Mouse (Mus musculus) heart, embryonic 12.5 days (tissue): ENCODE data around the gene Fam209. TPM values are rescaled to one million over a fixed set of nuclear protein-coding genes. Genes with fewer than 3 reads are reported as not detected.

ENCODE experiments used
- ATAC-seq: fragments of 200-750 bp; cut with Nextera tagmentation; 2 replicates; pipeline ENCODE4 v1.8.0; 2017; ENCODE audit warnings: moderate TSS enrichment, moderate library complexity; ENCODE audit not compliant: insufficient number of reproducible peaks, low FRiP score
- H3K27ac ChIP-seq: fragments of 300-500 bp; sonication (generic); 2 replicates; pipeline ENCODE4 v1.5.1; 2016; ENCODE audit warnings: mild to moderate bottlenecking, moderate library complexity; ENCODE audit not compliant: poor library complexity, severe bottlenecking
- H3K27me3 ChIP-seq: fragments of 300-500 bp; sonication (generic); replicated peaks from 2 replicates; pipeline ENCODE4 v1.6.1; 2016; ENCODE audit warnings: mild to moderate bottlenecking, moderate library complexity
- H3K36me3 ChIP-seq: fragments of 300-500 bp; sonication (generic); 2 replicates; pipeline ENCODE4 v1.6.1; 2016; ENCODE audit warnings: mild to moderate bottlenecking, moderate library complexity
- H3K4me1 ChIP-seq: fragments of 300-500 bp; sonication (generic); replicated peaks from 2 replicates; pipeline ENCODE4 v1.6.1; 2016; ENCODE audit warnings: mild to moderate bottlenecking
- H3K4me2 ChIP-seq: fragments of 300-500 bp; sonication (generic); 2 replicates; pipeline ENCODE4 v1.6.1; 2016; ENCODE audit warnings: mild to moderate bottlenecking, moderate library complexity
- H3K4me3 ChIP-seq: fragments of 300-500 bp; sonication (generic); 2 replicates; pipeline ENCODE4 v1.5.1; 2016; ENCODE audit warnings: mild to moderate bottlenecking
- H3K9ac ChIP-seq: fragments of 300-500 bp; sonication (generic); 2 replicates; pipeline ENCODE4 v1.6.1; 2016; ENCODE audit warnings: mild to moderate bottlenecking, moderate library complexity
- H3K9me3 ChIP-seq: fragments of 300-500 bp; sonication (generic); replicated peaks from 2 replicates; pipeline ENCODE4 v1.6.1; 2016; ENCODE audit warnings: mild to moderate bottlenecking, moderate library complexity
- WGBS: fragments of 180-500 bp; shearing (Covaris S2); methylation state at CpG from one replicate; pipeline ENCODE4 v1.1.7; 2016; 5-methylcytosine and 5-hydroxymethylcytosine counted together
- polyA plus RNA-seq: library from polyadenylated mRNA; unstranded; fragments of >200 nt; fragmentation: Nextera tagmentation; extraction: Ambion mirVana; gene quantifications from 2 replicates; pipeline ENCODE4 v1.2.1, GENCODE M21; 2016

Gene Fam209
- polyA plus RNA-seq, 1 experiment from 2014 or later = 0.26 TPM

- H3K9me3 ChIP-seq = no peaks in the 10 kb centered on the region
- H3K9ac ChIP-seq = no peak overlapping the region
- no peak for ATAC-seq
- H3K36me3 ChIP-seq = no peaks in the 10 kb centered on the region
- 55% methylated on average over 14 of the region's 14 CpGs for WGBS
- 0 out of 2 replicates have a peak, but pooled peaks cover 3% of the 10 kb centered on the region for H3K27me3 ChIP-seq
- 0 out of 2 replicates have a peak, but pooled peaks cover 4% of the 10 kb centered on the region for H3K4me1 ChIP-seq
- no peak overlapping the region for H3K4me2 ChIP-seq
- H3K4me3 ChIP-seq = no peak overlapping the region
- H3K27ac ChIP-seq = no peak overlapping the region
These were observed 29.8 kb downstream of the Fam209 start for GRCm38 (mm10) chr2:172502168-172502567.

DNA sequence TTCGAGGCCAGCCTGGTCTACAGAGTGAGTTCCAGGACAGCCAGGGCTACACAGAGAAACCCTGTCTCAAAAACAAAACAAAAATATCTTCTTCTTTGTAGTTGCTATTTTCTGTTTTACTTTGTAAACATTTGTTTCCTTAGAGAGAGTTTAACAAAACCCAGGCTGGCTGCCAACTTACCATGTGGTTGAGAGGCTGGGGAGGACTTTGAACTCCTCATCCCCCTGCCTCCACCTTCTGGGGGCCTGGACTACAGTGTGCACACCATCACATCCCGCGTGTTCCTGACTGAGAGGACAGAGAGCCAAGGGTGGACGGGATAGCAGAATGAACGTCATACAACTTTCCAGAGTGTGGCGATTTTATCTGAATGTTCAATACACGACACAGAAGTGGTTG is 33.8 kb downstream of the Fam209 start:
- no peaks in the 10 kb centered on the region for H3K9me3 ChIP-seq
- H3K4me3 ChIP-seq = no peak overlapping the region
- no peaks in the 10 kb centered on the region for H3K36me3 ChIP-seq
- H3K4me2 ChIP-seq = no peak overlapping the region
- no peak for ATAC-seq
- H3K9ac ChIP-seq = no peak overlapping the region
- no peak overlapping the region for H3K27ac ChIP-seq
- H3K4me1 ChIP-seq = no peaks in the 10 kb centered on the region
- 84% methylated on average over 7 of the region's 7 CpGs for WGBS
- 0 out of 2 replicates have a peak, but pooled peaks cover 3% of the 10 kb centered on the region for H3K27me3 ChIP-seq

GRCm38 (mm10) chr2:172510056-172510712 is 37.9 kb downstream of the Fam209 start:
- 78% methylated on average over 15 of the region's 15 CpGs for WGBS
- no peak for ATAC-seq
- Histone ChIP-seq H3K27me3 (0 out of 2 replicates have a peak, but pooled peaks cover 2% of the 10 kb centered on the region), H3K4me1 (no peaks in the 10 kb centered on the region), H3K4me2 (no peak overlapping the region), H3K27ac (no peak overlapping the region), H3K9ac (no peak overlapping the region), H3K36me3 (no peaks in the 10 kb centered on the region), H3K4me3 (no peak overlapping the region), H3K9me3 (0 out of 2 replicates have a peak, but pooled peaks cover 7% of the 10 kb centered on the region)

- no peaks in the 10 kb centered on the region for H3K4me1 ChIP-seq
- no peak for ATAC-seq
- no peaks in the 10 kb centered on the region for H3K36me3 ChIP-seq
- WGBS = 44% methylated on average over 3 of the region's 3 CpGs
- no peak overlapping the region for H3K27ac ChIP-seq
- no peak overlapping the region for H3K4me2 ChIP-seq
- H3K27me3 ChIP-seq = peaks cover 7% of the 10 kb centered on the region; the same call in 1 of the 2 replicates
- H3K9me3 ChIP-seq = 0 out of 2 replicates have a peak, but pooled peaks cover 7% of the 10 kb centered on the region
- no peak overlapping the region for H3K4me3 ChIP-seq
- H3K9ac ChIP-seq = no peak overlapping the region
These were observed 38.6 kb downstream of the Fam209 start for GRCm38 (mm10) chr2:172510899-172511298.

DNA sequence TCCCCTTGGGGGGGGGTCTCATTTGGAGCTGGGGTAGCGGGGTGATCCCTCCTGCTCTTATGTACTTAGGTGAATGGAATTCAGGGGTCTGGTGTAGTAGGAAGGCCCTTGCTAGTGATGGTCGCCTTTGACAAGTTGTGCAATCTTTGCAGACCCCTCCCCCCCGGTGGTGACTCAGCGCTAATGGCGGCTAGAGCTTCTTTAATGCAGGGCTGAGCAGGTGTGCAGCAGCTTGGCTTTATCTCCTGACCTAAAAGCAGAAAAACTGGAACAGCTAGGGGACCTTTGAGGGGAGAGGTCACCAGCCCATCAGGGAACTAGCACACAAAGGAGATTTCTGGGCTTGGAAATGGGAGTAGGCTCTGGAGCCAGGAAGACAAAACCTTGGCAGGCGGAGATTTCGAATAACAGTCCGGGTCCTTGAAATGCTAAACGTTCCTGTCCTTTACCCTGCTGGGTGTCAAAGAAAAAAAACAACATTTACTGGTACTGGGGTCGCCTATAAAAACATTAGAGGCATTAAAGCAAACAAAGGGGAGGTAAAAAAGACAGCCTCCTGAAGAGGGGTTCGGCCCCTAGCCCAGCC is 44.2 kb downstream of the Fam209 start:
- H3K4me2 ChIP-seq = no peak overlapping the region
- 31% methylated on average over 11 of the region's 11 CpGs for WGBS
- H3K9ac ChIP-seq = no peak overlapping the region
- 0 out of 2 replicates have a peak, but pooled peaks cover 7% of the 10 kb centered on the region for H3K9me3 ChIP-seq
- no peaks in the 10 kb centered on the region for H3K36me3 ChIP-seq
- 0 out of 2 replicates have a peak, but pooled peaks cover 6% of the 10 kb centered on the region for H3K4me1 ChIP-seq
- ATAC-seq = no peak
- no peak overlapping the region for H3K4me3 ChIP-seq
- H3K27me3 ChIP-seq = peaks cover 11% of the 10 kb centered on the region; the same call in 1 of the 2 replicates
- H3K27ac ChIP-seq = no peak overlapping the region

DNA sequence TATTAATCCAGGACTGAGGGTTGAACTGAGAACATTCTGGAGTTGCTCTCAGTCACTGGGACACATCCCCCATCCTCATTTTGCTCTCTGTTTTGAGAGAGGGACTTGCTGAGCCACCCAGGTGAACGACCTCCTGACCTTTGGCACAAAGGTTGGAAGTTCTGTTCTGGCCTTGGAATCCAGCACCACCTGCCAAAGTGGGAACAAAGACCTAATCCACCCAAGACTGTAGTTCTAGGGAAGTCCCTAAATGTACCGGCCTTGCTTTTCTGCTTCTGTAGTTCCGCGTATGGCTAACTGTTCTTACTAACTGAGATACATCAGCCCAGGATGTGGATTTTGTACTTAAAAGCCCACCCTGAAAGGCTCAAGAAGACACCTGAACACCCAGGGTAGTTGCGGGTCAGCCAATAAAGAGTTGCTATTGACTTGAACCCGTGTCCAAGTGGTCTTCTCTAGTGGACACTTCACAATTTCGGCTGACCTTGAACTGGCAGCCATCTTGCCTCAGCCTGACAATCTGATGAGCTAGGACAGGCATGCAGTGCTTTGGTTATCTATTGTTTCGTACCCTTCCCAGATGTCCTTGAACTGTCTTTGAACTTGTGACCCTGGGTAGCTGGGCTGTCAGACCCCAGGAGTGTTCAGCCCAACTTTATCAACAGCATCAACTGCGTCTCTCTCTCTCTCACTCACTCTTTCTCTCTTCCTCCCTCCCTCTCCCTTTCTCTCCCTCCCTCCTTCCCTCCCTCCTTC is 48.5 kb downstream of the Fam209 start:
- ATAC-seq = no peak
- no peak overlapping the region for H3K4me3 ChIP-seq
- H3K9me3 ChIP-seq = no peaks in the 10 kb centered on the region
- H3K4me1 ChIP-seq = 0 out of 2 replicates have a peak, but pooled peaks cover 6% of the 10 kb centered on the region
- WGBS = 77% methylated on average over 9 of the region's 9 CpGs
- no peak overlapping the region for H3K9ac ChIP-seq
- H3K4me2 ChIP-seq = no peak overlapping the region
- no peak overlapping the region for H3K27ac ChIP-seq
- no peaks in the 10 kb centered on the region for H3K36me3 ChIP-seq
- H3K27me3 ChIP-seq = peaks cover 4% of the 10 kb centered on the region; the same call in 1 of the 2 replicates

DNA sequence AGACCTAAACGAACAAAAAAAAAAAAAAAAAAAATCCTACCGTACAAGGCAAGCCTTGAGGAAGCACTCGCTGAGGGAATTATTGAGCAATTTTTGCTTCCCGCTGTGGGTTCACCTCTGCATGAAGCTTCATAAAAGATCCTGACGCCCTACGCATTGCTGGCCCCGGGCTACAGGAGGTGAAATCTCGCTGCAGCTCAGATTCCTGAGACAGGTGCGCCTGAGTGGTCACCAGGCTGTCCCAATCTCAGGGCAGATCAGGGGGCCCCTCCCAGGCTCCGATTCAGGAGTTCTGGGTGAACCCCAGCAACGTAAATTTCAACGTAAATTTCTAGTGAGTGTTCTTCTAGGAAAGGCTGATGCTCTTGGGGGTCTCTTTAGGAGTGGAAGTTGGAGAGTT is 50.2 kb downstream of the Fam209 start:
- Histone ChIP-seq H3K4me2 (no peak overlapping the region), H3K9me3 (no peaks in the 10 kb centered on the region), H3K4me3 (no peak overlapping the region), H3K36me3 (no peaks in the 10 kb centered on the region), H3K27me3 (no peaks in the 10 kb centered on the region), H3K27ac (no peak overlapping the region), H3K9ac (no peak overlapping the region), H3K4me1 (0 out of 2 replicates have a peak, but pooled peaks cover 6% of the 10 kb centered on the region)
- 80% methylated on average over 12 of the region's 12 CpGs for WGBS
- ATAC-seq = no peak

Other genes starting within 250 kb of the Fam209 start
- not detected in 2 replicates for gene Mc3r, start 224.0 kb upstream of the Fam209 start, polyA plus RNA-seq
- gene Fam210b, start 127.0 kb upstream of the Fam209 start, polyA plus RNA-seq = 24.3 and 24.5 TPM in 2 replicates
- gene Aurka, start 102.0 kb upstream of the Fam209 start, polyA plus RNA-seq = 102 and 106 TPM in 2 replicates
- gene Cstf1, start 101.8 kb upstream of the Fam209 start, polyA plus RNA-seq = 34.6 and 35.2 TPM in 2 replicates
- 0.28 and 0.36 TPM in 2 replicates for gene Cass4, start 78.7 kb upstream of the Fam209 start, polyA plus RNA-seq
- gene Rtf2, start 32.0 kb upstream of the Fam209 start, polyA plus RNA-seq = 46.5 and 49.3 TPM in 2 replicates
- gene Gcnt7, start 13.9 kb upstream of the Fam209 start, polyA plus RNA-seq = 1.1 and 1.4 TPM in 2 replicates
- 0.10 TPM in 1 of 2 replicates, not detected in the other for gene Tfap2c, start 77.1 kb downstream of the Fam209 start, polyA plus RNA-seq